Mouse (Mus musculus): ENCODE results near the gene Soat2. TPM values are rescaled to one million over a fixed set of nuclear protein-coding genes. Genes with fewer than 3 reads are reported as not detected.

Soat2 gene
- polyA plus RNA-seq, 1 experiment from 2014 or later: 0.09 TPM

DNA sequence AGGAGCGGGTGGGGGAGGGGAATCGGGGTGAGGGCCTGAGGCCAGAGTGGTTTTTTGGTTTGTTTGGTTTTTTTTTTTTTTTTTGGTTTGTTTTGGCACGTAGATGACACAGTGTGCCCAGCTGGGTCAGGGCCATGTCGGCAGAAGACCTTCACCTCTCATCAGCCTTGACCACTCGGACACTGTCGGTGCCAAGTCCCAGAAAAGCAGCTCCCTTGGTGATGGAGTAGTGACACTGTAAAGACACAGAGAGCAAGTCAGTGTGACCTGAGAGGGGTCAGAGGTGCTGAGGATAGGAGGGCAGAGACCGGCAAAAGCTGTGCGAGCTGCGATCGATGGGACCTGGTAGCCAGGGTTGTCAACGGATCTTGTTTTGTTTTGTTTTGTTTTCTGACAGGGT is 35.9 kb downstream of the Soat2 start:
- no peak overlapping the region for H3K27ac ChIP-seq
- H3K9ac ChIP-seq: no peak overlapping the region
- ATAC-seq (ENCODE audit: low FRiP score): no peak
- H3K4me3 ChIP-seq: no peak overlapping the region
- WGBS: 79% methylated on average over 11 of the region's 11 CpGs
- no peak overlapping the region for H3K4me2 ChIP-seq (replicated peaks)
- H3K4me1 ChIP-seq: no peaks in the 10 kb centered on the region
- peaks cover 19% of the 10 kb centered on the region for H3K36me3 ChIP-seq
- H3K27me3 ChIP-seq: no peaks in the 10 kb centered on the region
- H3K9me3 ChIP-seq (replicated peaks): no peaks in the 10 kb centered on the region

DNA sequence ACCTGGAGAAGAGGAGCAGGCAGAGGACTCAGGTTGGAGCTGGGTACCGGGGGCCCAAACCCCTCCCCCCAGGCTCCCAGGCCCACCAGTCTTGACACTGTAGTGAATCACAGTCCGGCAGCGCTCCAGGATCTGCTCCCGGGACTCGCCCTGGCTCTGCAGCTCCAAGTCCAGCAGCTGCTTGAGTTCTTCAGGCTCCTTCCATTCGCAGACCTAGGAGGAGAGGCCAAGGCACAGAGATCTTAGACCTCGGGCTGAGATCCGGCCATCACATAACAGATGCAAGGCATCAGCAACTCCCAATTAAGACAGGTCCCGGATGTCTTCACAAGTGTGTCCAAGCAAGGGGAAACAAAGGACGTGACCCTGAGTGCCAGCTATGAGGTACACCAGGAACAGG is 37.8 kb downstream of the Soat2 start:
- Histone ChIP-seq H3K9ac (no peak overlapping the region), H3K27me3 (no peaks in the 10 kb centered on the region), H3K36me3 (peaks cover 19% of the 10 kb centered on the region), H3K4me3 (no peak overlapping the region), H3K4me1 (no peaks in the 10 kb centered on the region), H3K27ac (no peak overlapping the region), H3K4me2 (replicated peaks) (no peak overlapping the region), H3K9me3 (replicated peaks) (no peaks in the 10 kb centered on the region)
- no peak for ATAC-seq (ENCODE audit: low FRiP score)
- 86% methylated on average over 10 of the region's 10 CpGs for WGBS

DNA sequence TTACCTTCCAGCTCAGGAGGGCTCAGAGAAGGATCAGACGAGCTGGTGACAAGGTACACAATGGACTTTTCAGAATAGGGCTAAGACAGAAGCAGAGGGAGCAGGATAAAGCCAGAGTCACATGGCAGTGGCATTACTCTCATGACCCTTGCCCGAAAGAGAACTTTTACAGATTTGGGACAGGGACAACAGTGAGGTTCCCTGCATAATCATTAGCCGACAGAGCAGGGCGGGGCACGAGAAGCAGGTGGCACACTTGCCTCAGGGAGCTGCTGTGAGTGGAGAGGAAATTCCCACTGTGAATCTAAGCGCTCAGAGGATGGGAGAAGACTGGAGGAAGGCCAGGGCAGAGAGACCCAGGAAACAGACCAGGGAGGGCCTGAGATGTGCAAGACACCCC is 38.6 kb downstream of the Soat2 start:
- H3K27me3 ChIP-seq: no peaks in the 10 kb centered on the region
- H3K4me1 ChIP-seq: no peaks in the 10 kb centered on the region
- WGBS: 66% methylated on average over 6 of the region's 6 CpGs
- no peak overlapping the region for H3K9ac ChIP-seq
- ATAC-seq (ENCODE audit: low FRiP score): no peak
- no peak overlapping the region for H3K4me3 ChIP-seq
- no peak overlapping the region for H3K4me2 ChIP-seq (replicated peaks)
- no peaks in the 10 kb centered on the region for H3K9me3 ChIP-seq (replicated peaks)
- H3K36me3 ChIP-seq: peaks cover 16% of the 10 kb centered on the region
- no peak overlapping the region for H3K27ac ChIP-seq

DNA sequence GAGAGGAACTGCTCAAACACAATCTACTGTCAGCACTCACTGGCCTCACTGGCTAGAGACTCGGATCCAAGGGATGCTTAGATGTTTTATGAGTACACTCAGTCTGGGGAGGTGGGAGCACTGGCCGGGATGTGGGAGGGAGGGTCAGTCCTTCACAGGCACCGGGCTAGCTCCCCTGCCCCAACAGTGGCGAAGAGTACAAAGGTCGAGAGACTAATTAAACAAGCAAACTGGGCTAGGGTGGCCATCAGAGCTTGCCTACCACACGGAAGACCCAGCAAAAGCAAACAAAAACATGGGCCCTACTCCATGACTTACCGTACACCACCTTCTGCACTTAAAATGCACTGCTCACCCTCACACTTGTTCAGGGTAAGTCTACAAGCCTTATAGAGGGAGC is 41.4 kb downstream of the Soat2 start:
- no peaks in the 10 kb centered on the region for H3K4me1 ChIP-seq
- ATAC-seq (ENCODE audit: low FRiP score): no peak
- H3K36me3 ChIP-seq: 0 out of 2 replicates have a peak, but pooled peaks cover 7% of the 10 kb centered on the region
- no peak overlapping the region for H3K9ac ChIP-seq
- H3K9me3 ChIP-seq (replicated peaks): no peaks in the 10 kb centered on the region
- no peak overlapping the region for H3K27ac ChIP-seq
- H3K27me3 ChIP-seq: no peaks in the 10 kb centered on the region
- no peak overlapping the region for H3K4me2 ChIP-seq (replicated peaks)
- H3K4me3 ChIP-seq: no peak overlapping the region
- 69% methylated on average over 7 of the region's 7 CpGs for WGBS

DNA sequence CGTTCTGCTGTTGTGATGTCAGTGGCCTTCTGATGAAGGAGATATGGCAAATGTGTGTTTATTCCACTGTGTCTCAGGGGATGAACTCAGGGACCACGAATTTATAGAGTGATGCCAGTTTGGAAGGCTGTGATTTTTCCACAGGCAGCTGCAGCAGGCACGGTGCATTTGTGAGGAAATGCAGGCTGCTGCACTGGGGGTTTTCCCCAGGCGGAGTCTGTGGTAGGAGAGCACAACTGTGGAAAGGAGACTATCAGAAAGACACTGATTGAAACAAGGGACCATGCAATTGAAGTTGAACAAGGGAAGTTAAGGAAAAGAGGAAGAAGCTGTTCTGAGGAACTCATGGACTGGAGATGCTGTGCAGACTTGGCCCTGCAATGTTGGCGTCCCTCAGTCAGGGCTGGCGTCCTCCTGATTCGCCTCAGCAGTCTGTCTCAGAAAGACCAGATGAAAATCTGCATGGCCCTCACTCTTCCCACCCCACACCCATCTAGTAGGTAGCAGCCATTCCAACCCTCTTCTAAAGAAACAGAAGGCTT is 42.0 kb downstream of the Soat2 start:
- Histone ChIP-seq H3K4me2 (replicated peaks) (no peak overlapping the region), H3K4me3 (no peak overlapping the region), H3K9ac (no peak overlapping the region), H3K27me3 (no peaks in the 10 kb centered on the region), H3K36me3 (0 out of 2 replicates have a peak, but pooled peaks cover 7% of the 10 kb centered on the region), H3K4me1 (no peaks in the 10 kb centered on the region), H3K27ac (no peak overlapping the region), H3K9me3 (replicated peaks) (no peaks in the 10 kb centered on the region)
- no peak for ATAC-seq (ENCODE audit: low FRiP score)
- WGBS: 83% methylated on average over 7 of the region's 7 CpGs

DNA sequence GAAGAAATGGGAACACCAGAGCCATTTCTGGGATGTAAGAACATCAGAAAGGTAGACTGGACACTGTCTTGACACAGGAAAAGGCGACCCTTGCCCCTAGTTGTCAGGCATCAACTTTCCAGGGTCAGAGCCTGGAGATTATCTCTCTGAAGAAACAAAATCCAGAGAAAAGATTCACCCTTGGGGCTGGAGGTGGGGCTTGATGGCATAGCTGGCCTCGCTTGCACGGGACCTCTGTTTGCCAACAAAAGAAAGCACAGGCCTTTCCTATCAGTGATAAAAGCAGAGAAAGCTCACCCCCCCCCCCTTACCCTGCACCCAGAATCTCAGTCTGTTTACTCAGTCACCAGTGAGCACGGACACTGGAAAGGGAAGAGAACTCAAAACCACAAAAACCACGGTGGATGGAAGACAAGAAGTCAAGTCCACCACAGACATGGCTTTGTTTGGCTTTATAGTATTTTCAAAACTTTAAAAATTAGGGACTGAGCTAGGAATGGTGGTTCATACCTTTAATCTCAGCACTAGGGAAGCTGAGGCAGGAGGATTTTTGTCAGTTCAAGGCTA is 42.6 kb downstream of the Soat2 start:
- 65% methylated on average over 5 of the region's 5 CpGs for WGBS
- H3K36me3 ChIP-seq: 0 out of 2 replicates have a peak, but pooled peaks cover 5% of the 10 kb centered on the region
- no peak overlapping the region for H3K4me2 ChIP-seq (replicated peaks)
- H3K27me3 ChIP-seq: no peaks in the 10 kb centered on the region
- ATAC-seq (ENCODE audit: low FRiP score): no peak
- no peaks in the 10 kb centered on the region for H3K4me1 ChIP-seq
- H3K9me3 ChIP-seq (replicated peaks): no peaks in the 10 kb centered on the region
- H3K27ac ChIP-seq: no peak overlapping the region
- H3K9ac ChIP-seq: no peak overlapping the region
- H3K4me3 ChIP-seq: no peak overlapping the region

DNA sequence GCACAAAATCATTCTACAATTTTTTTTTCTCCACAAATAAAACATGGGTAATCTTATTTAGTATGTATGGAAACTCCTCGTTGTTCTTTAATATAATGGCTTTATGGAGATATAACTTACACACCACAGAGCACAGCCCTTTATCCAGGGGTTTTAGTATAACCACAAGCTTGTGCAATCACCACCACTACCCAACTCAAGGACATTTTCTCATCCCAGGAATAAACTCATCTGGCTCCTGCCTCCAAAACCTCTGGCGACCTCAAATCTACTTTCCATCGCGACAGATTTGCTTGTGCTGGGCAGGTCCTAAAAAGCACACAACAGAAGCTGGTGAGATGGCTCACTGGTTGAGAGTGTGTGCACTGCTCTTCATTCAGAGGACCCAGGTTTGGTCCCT is 43.3 kb downstream of the Soat2 start:
- Histone ChIP-seq H3K4me2 (replicated peaks) (no peak overlapping the region), H3K4me1 (no peaks in the 10 kb centered on the region), H3K27me3 (no peaks in the 10 kb centered on the region), H3K9ac (no peak overlapping the region), H3K9me3 (replicated peaks) (no peaks in the 10 kb centered on the region), H3K4me3 (no peak overlapping the region), H3K36me3 (no peaks in the 10 kb centered on the region), H3K27ac (no peak overlapping the region)
- 90% methylated on average over 4 of the region's 4 CpGs for WGBS
- no peak for ATAC-seq (ENCODE audit: low FRiP score)

DNA sequence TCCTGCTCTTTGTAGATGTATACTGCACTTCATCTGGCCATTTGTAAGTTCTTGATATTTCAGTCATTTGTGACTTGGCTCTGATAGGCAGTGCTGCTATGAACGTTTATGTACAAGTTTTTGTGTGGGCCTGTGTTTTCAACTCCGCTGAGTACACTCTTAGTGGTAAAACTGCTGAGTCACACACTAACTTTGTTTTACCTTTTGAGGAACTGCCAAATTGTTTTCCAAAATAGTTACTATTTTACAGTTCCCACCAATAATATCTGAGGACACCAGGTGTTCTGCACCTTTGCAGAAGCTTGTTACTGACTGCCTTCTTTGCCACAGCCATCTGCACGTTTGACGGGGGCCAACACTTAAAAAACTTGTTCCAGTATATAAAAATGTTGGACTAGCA is 44.1 kb downstream of the Soat2 start:
- 88% methylated on average over 4 of the region's 4 CpGs for WGBS
- ATAC-seq (ENCODE audit: low FRiP score): no peak
- Histone ChIP-seq H3K4me3 (no peak overlapping the region), H3K27ac (no peak overlapping the region), H3K9me3 (replicated peaks) (no peaks in the 10 kb centered on the region), H3K36me3 (no peaks in the 10 kb centered on the region), H3K9ac (no peak overlapping the region), H3K4me1 (no peaks in the 10 kb centered on the region), H3K4me2 (replicated peaks) (no peak overlapping the region), H3K27me3 (no peaks in the 10 kb centered on the region)

DNA sequence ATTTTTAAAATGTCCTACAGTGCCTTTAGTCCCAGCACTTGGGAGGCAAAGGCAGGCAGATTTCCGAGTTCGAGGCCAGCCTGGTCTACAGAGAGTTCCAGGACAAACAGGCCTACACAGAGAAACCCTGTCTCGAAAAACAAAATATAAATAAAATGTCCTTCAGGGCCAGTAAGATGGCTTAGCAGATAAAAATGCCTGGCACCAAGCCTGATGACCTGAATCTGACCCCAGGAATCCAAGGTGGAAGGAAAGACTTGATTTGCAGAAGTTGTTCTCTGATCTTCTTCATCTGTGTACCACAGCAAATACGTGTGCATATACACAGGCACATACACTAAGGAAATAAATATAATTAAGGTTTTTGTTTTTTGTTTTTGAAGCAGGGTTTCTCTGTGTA is 45.0 kb downstream of the Soat2 start:
- no peak overlapping the region for H3K9ac ChIP-seq
- WGBS: 88% methylated on average over 4 of the region's 4 CpGs
- H3K27ac ChIP-seq: no peak overlapping the region
- ATAC-seq (ENCODE audit: low FRiP score): no peak
- H3K4me3 ChIP-seq: no peak overlapping the region
- H3K4me2 ChIP-seq (replicated peaks): no peak overlapping the region
- no peaks in the 10 kb centered on the region for H3K9me3 ChIP-seq (replicated peaks)
- no peaks in the 10 kb centered on the region for H3K4me1 ChIP-seq
- H3K36me3 ChIP-seq: no peaks in the 10 kb centered on the region
- H3K27me3 ChIP-seq: no peaks in the 10 kb centered on the region

DNA sequence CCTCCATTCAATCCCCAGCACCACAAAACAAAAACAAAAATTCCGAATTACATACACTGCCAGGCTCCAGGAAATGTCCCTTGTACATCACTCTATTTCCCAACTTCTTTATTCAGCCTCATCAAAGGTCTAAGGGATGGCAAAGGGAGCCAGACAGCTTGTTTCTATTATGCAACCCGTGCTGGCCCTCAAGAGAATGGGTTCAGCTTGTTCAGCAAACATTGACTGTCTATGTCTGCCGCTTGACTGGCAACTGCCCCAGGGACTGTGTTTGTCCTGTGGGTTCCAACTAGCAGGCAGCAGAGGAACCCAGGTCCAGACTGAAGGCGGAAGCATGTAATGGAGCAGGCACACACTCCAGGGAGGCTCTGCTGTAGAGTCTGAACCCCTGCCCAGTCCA is 48.5 kb downstream of the Soat2 start:
- no peak overlapping the region for H3K27ac ChIP-seq
- no peak overlapping the region for H3K9ac ChIP-seq
- no peaks in the 10 kb centered on the region for H3K27me3 ChIP-seq
- WGBS: 79% methylated on average over 4 of the region's 4 CpGs
- peaks cover 7% of the 10 kb centered on the region for H3K4me1 ChIP-seq
- ATAC-seq (ENCODE audit: low FRiP score): no peak
- no peaks in the 10 kb centered on the region for H3K36me3 ChIP-seq
- H3K9me3 ChIP-seq (replicated peaks): no peaks in the 10 kb centered on the region
- no peak overlapping the region for H3K4me2 ChIP-seq (replicated peaks)
- H3K4me3 ChIP-seq: no peak overlapping the region

DNA sequence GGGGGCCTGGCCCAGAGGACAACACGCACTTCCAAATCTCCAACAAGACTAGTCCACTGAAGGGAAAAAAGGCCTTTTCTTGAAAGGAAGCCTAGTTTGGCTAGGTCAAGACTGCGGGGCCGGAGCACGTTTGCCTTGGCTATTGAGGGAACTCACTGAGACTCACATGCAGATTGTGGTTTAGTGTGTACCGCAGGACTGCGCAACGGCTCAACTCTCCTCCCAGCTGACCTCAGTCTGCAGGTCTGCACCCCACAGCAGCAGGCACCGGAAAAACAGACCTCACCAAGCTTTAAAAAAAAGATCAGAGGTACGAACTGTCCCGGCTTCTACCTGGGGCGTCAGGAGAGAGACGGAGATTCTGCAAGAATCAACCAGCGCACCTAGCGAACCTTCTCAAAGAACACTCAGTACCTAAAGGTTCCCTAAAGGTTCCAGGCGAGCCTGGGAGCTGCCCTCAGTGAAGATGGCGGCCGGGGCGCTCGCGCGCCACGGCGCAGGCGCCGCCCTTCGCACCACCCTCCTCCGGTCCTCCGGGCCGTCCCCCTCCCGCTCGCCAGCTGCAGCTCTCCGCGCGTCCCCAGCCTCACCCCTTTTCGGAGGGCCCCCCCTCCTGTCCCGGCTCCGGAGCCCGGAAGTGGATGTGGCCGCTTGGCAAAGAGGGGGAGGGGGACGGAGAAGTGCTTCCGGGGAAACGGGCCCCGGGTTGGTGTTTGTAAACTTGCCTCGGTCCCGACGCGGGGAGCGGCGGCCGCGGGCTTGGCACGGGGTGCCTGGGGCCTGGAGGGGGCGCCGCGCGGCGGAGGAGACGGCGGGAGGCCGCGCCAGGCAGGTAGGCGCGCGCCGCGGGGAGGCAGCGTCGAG is 52.9 kb downstream of the Soat2 start, which contains the start of gene Zfp740:
Gene Zfp740, plus strand, starts transcription at position 279 of the 864 bp plus-strand sequence.
- H3K9ac ChIP-seq: peak within 1 kb of the TSS; percentile 94
- peak; percentile 97 for ATAC-seq (ENCODE audit: low FRiP score)
- H3K4me1 ChIP-seq: peaks cover 39% of the 10 kb centered on the region
- peaks cover 18% of the 10 kb centered on the region for H3K36me3 ChIP-seq
- peak within 1 kb of the TSS; percentile 87 for H3K4me3 ChIP-seq
- under 1% methylated on average over 57 of the region's 68 CpGs for WGBS
- peak within 1 kb of the TSS; percentile 99 for H3K27ac ChIP-seq
- no peaks in the 10 kb centered on the region for H3K9me3 ChIP-seq (replicated peaks)
- H3K4me2 ChIP-seq (replicated peaks): peak within 1 kb of the TSS; percentile 81
- no peaks in the 10 kb centered on the region for H3K27me3 ChIP-seq

DNA sequence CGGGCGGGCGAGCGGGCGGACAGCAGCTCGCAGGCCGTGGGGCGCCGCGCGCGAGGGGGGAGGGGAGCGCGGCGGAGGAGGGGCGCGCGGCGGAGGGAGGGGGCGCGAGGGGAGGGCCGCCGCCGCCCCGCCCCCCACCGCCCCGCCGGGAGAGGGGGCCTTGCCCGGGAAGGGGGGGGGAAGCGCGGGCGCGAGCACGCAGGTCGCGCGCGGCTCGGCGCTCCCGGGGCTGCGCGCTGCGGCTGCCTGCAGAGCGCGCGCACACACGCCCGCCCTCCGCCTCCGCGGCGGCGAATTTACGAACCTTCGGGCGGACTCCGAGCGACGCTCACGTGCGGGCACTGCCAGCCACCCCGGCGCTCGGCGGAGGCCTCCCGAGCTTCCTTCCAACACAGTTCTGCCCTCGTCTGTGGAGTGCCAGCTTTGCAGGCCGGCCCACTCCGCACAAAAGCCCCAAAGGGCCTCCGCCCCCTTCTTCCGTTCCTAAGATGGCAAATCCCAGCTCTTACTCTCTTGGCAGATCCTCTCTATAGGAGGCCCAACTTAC is 53.6 kb downstream of the Soat2 start:
- Histone ChIP-seq H3K9me3 (replicated peaks) (no peaks in the 10 kb centered on the region), H3K4me3 (peak overlapping the region; percentile 87), H3K9ac (peak overlapping the region; percentile 94), H3K4me1 (peaks cover 39% of the 10 kb centered on the region), H3K27ac (peak overlapping the region; percentile 99), H3K4me2 (replicated peaks) (peak overlapping the region; percentile 81), H3K36me3 (peaks cover 25% of the 10 kb centered on the region), H3K27me3 (no peaks in the 10 kb centered on the region)
- 0% methylated on average over 32 of the region's 72 CpGs for WGBS
- peak; percentile 21 for ATAC-seq (ENCODE audit: low FRiP score)
